8 mouse cellular contexts compared by ENCODE assay signal in the genomic region with DNA sequence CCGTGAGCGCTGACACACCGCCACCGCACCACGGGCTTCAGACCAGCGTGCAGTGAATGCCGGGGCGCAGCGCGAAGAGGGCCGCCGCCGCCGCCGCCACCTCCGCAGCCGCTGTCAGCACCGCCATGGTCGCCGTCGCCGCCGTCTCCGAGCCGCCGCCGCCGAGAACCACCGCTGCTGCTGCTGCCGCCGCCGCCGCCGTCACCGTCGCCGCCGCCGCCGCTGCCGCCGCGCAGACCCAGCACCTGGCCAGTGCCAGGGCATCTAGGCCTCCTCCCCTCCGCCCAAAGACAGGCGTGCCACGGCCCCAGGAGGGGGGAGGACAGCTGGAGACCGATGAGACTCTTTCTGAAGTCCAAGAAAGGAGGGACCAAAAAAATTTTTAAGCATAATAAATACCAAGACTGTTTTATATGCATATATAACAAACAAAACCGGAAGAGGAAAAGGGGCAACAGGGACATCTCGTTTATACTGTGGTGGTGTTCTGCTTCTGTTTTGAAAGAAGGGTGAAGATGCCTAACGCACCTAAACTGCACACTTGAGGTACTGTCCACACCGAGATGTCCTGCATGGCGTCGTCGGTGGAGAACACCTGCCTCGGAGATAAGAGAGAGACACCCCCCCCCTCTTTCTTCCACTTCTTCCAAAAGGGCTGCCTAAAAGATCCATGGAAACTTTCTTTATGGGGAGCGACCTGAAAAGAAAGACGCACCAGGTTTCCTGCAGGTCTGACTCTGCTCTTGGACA. TPM values are rescaled to one million over a fixed set of nuclear protein-coding genes. Genes with fewer than 3 reads are reported as not detected.
DNase-seq lines count a peak whose midpoint lies in the region; ATAC-seq and TF ChIP-seq lines count a peak whose summit lies in the region.

No protein-coding gene starts in this region.

- H3K9me3 ChIP-seq in lung, embryonic 16.5 days (ENCODE audit: control insufficient read depth, low read length), result no peaks in the 10 kb centered on the region
- no peaks in the 10 kb centered on the region for H3K9me3 ChIP-seq in kidney, postnatal 0 days (replicated peaks; ENCODE audit: low read length)
- no peaks in the 10 kb centered on the region for H3K9me3 ChIP-seq in stomach, embryonic 14.5 days (ENCODE audit: control insufficient read depth, low read depth, low read length)

- no peak overlapping the region for H3K27ac ChIP-seq in lung, embryonic 16.5 days (ENCODE audit: low read length)
- peak overlapping the region; percentile 86; the same call in 1 of the 2 replicates for H3K27ac ChIP-seq in kidney, postnatal 0 days
- H3K27ac ChIP-seq in stomach, embryonic 14.5 days (ENCODE audit: low read length), result no peak overlapping the region

- peak overlapping the region; percentile 85 for H3K4me2 ChIP-seq in lung, embryonic 16.5 days (ENCODE audit: low read depth, low read length)
- peak overlapping the region; percentile 48 for H3K4me2 ChIP-seq in kidney, postnatal 0 days (ENCODE audit: low read length)
- 0 out of 2 replicates have a peak overlapping the region, but pooled peaks have one; percentile 4 for H3K4me2 ChIP-seq in stomach, embryonic 14.5 days (replicated peaks; ENCODE audit: low read depth, low read length)

- intact Hi-C loops in left cerebral cortex, postnatal 4 days (cut with DNase I), result loop anchor here (5.0 to 10.0 kb wide), 2 partner anchors 951 to 1024 kb away; no protein-coding TSS in a partner anchor

- peaks cover 76% of the 10 kb centered on the region for H3K27me3 ChIP-seq in lung, embryonic 16.5 days (ENCODE audit: control insufficient read depth, insufficient read depth, low read depth, low read length)
- H3K27me3 ChIP-seq in kidney, postnatal 0 days (ENCODE audit: insufficient read depth, low read length), result peaks cover 49% of the 10 kb centered on the region
- H3K27me3 ChIP-seq in stomach, embryonic 14.5 days (ENCODE audit: control insufficient read depth, insufficient read depth, low read length), result peaks cover 64% of the 10 kb centered on the region

- DNase-seq in adrenal gland, adult 2 months, result peak; percentile 10
- no peak for DNase-seq in adrenal gland, postnatal 25 days
- no peak for DNase-seq in lung, postnatal 25 days (ENCODE audit: low spot score)
- DNase-seq in kidney, postnatal 0 days (ENCODE audit: low spot score), result no peak
- no peak for DNase-seq in left cerebral cortex, postnatal 4 days

- no peak for ATAC-seq in lung, embryonic 16.5 days (ENCODE audit: low read depth)
- ATAC-seq in kidney, postnatal 0 days (replicated peaks; ENCODE audit: low FRiP score, low read depth), result no peak
- no peak for ATAC-seq in stomach, embryonic 14.5 days (ENCODE audit: insufficient number of reproducible peaks, insufficient read depth, low FRiP score, low read depth)
- no peak for ATAC-seq in erythroblast, adult 5-6 weeks (replicated peaks; ENCODE audit: low FRiP score, poor library complexity, severe bottlenecking)

- peaks cover 37% of the 10 kb centered on the region for H3K4me1 ChIP-seq in lung, embryonic 16.5 days (replicated peaks; ENCODE audit: control insufficient read depth, insufficient read depth, low read length)
- H3K4me1 ChIP-seq in kidney, postnatal 0 days (replicated peaks; ENCODE audit: insufficient read depth, low read length), result peaks cover 3% of the 10 kb centered on the region; the same call in 1 of the 2 replicates
- H3K4me1 ChIP-seq in stomach, embryonic 14.5 days (ENCODE audit: control insufficient read depth, insufficient read depth, low read length), result peaks cover 29% of the 10 kb centered on the region

- H3K4me3 ChIP-seq in lung, embryonic 16.5 days (ENCODE audit: low read length), result peak overlapping the region; percentile 54
- H3K4me3 ChIP-seq in kidney, postnatal 0 days (replicated peaks; ENCODE audit: low read depth, low read length), result peak overlapping the region; percentile 48
- H3K4me3 ChIP-seq in stomach, embryonic 14.5 days (ENCODE audit: low read depth, low read length), result 0 out of 2 replicates have a peak overlapping the region, but pooled peaks have one; percentile 32

- 2% methylated on average over 39 of the region's 57 CpGs for WGBS in lung, embryonic 16.5 days
- 1% methylated on average over 56 of the region's 57 CpGs for WGBS in kidney, postnatal 0 days
- WGBS in stomach, embryonic 14.5 days, result under 1% methylated on average over 36 of the region's 57 CpGs

- H3K9ac ChIP-seq in lung, embryonic 16.5 days (ENCODE audit: low read length), result no peak overlapping the region
- peak overlapping the region; percentile 63 for H3K9ac ChIP-seq in kidney, postnatal 0 days (ENCODE audit: low read depth, low read length)
- H3K9ac ChIP-seq in stomach, embryonic 14.5 days (replicated peaks; ENCODE audit: low read depth, low read length), result no peak overlapping the region

- no peak for TF ChIP-seq CTCF in kidney, postnatal 0 days (IDR thresholded peaks at IDR 0.05; ENCODE audit: low read depth)

- no peaks in the 10 kb centered on the region for H3K36me3 ChIP-seq in lung, embryonic 16.5 days (ENCODE audit: control insufficient read depth, insufficient read depth, low read length)
- H3K36me3 ChIP-seq in kidney, postnatal 0 days (ENCODE audit: insufficient read depth, low read length), result no peaks in the 10 kb centered on the region
- H3K36me3 ChIP-seq in stomach, embryonic 14.5 days (ENCODE audit: control insufficient read depth, insufficient read depth, low read length), result no peaks in the 10 kb centered on the region

RNA-seq across cellular contexts. Expression of a gene that starts 3.2 kb away (rescaled TPM):
- total RNA-seq in adrenal gland, adult 2 months (2021), result not detected
- polyA plus RNA-seq in adrenal gland, adult 2 months (2012; rRNA removed), result 0.02 TPM in 2 replicates
- 0.09 TPM in 1 of 2 replicates, not detected in the other for total RNA-seq in adrenal gland, postnatal 25 days (2021)
- 0.10 and 0.14 TPM in 2 replicates for polyA plus RNA-seq in lung, embryonic 16.5 days (2015; fragmentation: Nextera tagmentation; extraction: Ambion mirVana)
- 12.4 and 13.2 TPM in 2 replicates for polyA plus RNA-seq in kidney, postnatal 0 days (2015; fragmentation: Nextera tagmentation; extraction: Ambion mirVana)
- 0.04 TPM in 1 of 2 replicates, not detected in the other for polyA plus RNA-seq in stomach, embryonic 14.5 days (2014; fragmentation: Nextera tagmentation; extraction: Ambion mirVana)
- total RNA-seq in erythroblast, adult 5-6 weeks (2015; ENCODE audit: low replicate concordance), result not detected in 2 replicates
- 0.14 TPM in 1 of 2 replicates, not detected in the other for total RNA-seq in erythroblast, adult 5-6 weeks (2017; ENCODE audit: low replicate concordance)
- total RNA-seq in left cerebral cortex, postnatal 4 days (2021), result 100 to 1,000 TPM; 102 to 123 TPM

Comparison
In these comparisons a context has a peak if more than half of its experiments do, and no peak if none do; other contexts are left out.
1. H3K4me2 ChIP-seq: peak in every context shown above with its lines; median percentile 85 in lung, embryonic 16.5 days; 48 in kidney, postnatal 0 days; 4 in stomach, embryonic 14.5 days.
2. RNA of a gene that starts 3.2 kb away (total RNA-seq): 102 to 123 TPM in left cerebral cortex, postnatal 4 days; 0.09 TPM in adrenal gland, postnatal 25 days, not detected in adrenal gland, adult 2 months and 0.14 TPM in erythroblast, adult 5-6 weeks; every median in the first group is over 10 times any median in the second.
3. Peak in every context shown above with its lines, with median percentiles within 50 percentile points of each other: H3K4me3 ChIP-seq.